Mouse (Mus musculus) spleen, postnatal 4 days (tissue): ENCODE results near the gene Gm17349.

Source experiments
- DNase-seq, 2 experiments: peaks; one replicate each; pipeline ENCODE4 v3.0.0; 2022; ENCODE audit warnings: low spot score in 2 of 2

Gene Gm17349

GRCm38 (mm10) chr15:99700219-99701106, 4.8 kb downstream of the Gm17349 start:
- no peak for DNase-seq

GRCm38 (mm10) chr15:99699715-99700114, 5.6 kb downstream of the Gm17349 start:
- no peak for DNase-seq

- no peak for DNase-seq
Measured at GRCm38 (mm10) chr15:99698533-99699085, 6.7 kb downstream of the Gm17349 start.

GRCm38 (mm10) chr15:99697309-99697708, 8.0 kb downstream of the Gm17349 start:
- no peak for DNase-seq

GRCm38 (mm10) chr15:99691976-99692375, 13.3 kb downstream of the Gm17349 start:
- no peak for DNase-seq

- no peak for DNase-seq
Measured at GRCm38 (mm10) chr15:99690924-99691323, 14.4 kb downstream of the Gm17349 start.

- peak in 1 of 2 experiments; percentile 41 for DNase-seq
Measured at GRCm38 (mm10) chr15:99688712-99689111, 16.6 kb downstream of the Gm17349 start.

- DNase-seq = no peak
Measured at GRCm38 (mm10) chr15:99684156-99684555, 21.1 kb downstream of the Gm17349 start.

GRCm38 (mm10) chr15:99682880-99683279, 22.4 kb downstream of the Gm17349 start:
- DNase-seq = peak; percentile 39 to 72

GRCm38 (mm10) chr15:99679008-99679407, 26.3 kb downstream of the Gm17349 start:
- no peak for DNase-seq

- DNase-seq = peak; percentile 39 to 80
Measured at GRCm38 (mm10) chr15:99678063-99678800, 27.1 kb downstream of the Gm17349 start.

GRCm38 (mm10) chr15:99677089-99677488, 28.2 kb downstream of the Gm17349 start:
- DNase-seq = no peak

GRCm38 (mm10) chr15:99674866-99675265, 30.4 kb downstream of the Gm17349 start:
- DNase-seq = no peak

GRCm38 (mm10) chr15:99671783-99672182, 33.5 kb downstream of the Gm17349 start:
- no peak for DNase-seq

GRCm38 (mm10) chr15:99670964-99671670, 34.2 kb downstream of the Gm17349 start:
- no peak for DNase-seq

- peak in 1 of 2 experiments; percentile 25 for DNase-seq
Measured at GRCm38 (mm10) chr15:99670154-99670821, 35.0 kb downstream of the Gm17349 start, which contains the start of gene Asic1. TSS of gene Asic1 (plus strand) at chr15:99670368.

- DNase-seq = no peak
Measured at GRCm38 (mm10) chr15:99669392-99669791, 35.9 kb downstream of the Gm17349 start.

- DNase-seq = peak; percentile 65 to 86
Measured at GRCm38 (mm10) chr15:99668881-99669280, 36.4 kb downstream of the Gm17349 start.

GRCm38 (mm10) chr15:99667544-99667943, 37.7 kb downstream of the Gm17349 start:
- no peak for DNase-seq

GRCm38 (mm10) chr15:99664600-99665451, 40.5 kb downstream of the Gm17349 start:
- peak; percentile 71 to 75 for DNase-seq
